Mouse (Mus musculus) midbrain, embryonic 16.5 days (tissue): ENCODE results near the gene Slc29a4. TPM values are rescaled to one million over a fixed set of nuclear protein-coding genes. Genes with fewer than 3 reads are reported as not detected.

Experiments used
- ATAC-seq: fragments of 200-750 bp; cut with Nextera tagmentation; 2 replicates; pipeline ENCODE4 v1.8.0; 2017; ENCODE audit warnings: moderate TSS enrichment
- H3K27ac ChIP-seq: fragments of 300-500 bp; sonication (generic); 2 replicates; pipeline ENCODE4 v1.5.1; 2014; ENCODE audit warnings: mild to moderate bottlenecking, low read length, mixed read lengths
- H3K27me3 ChIP-seq: fragments of 300-500 bp; sonication (generic); 2 replicates; pipeline ENCODE4 v1.6.1; 2014; ENCODE audit warnings: low read depth, low read length, mixed read lengths; ENCODE audit not compliant: control insufficient read depth, insufficient read depth
- H3K36me3 ChIP-seq: fragments of 300-500 bp; sonication (generic); 2 replicates; pipeline ENCODE4 v1.6.1; 2014; ENCODE audit warnings: mild to moderate bottlenecking, low read length, moderate library complexity, mixed read lengths; ENCODE audit not compliant: control insufficient read depth, insufficient read depth
- H3K4me1 ChIP-seq: fragments of 300-500 bp; sonication (generic); 2 replicates; pipeline ENCODE4 v1.6.1; 2014; ENCODE audit warnings: mild to moderate bottlenecking, low read length, mixed read lengths; ENCODE audit not compliant: control insufficient read depth, insufficient read depth
- H3K4me2 ChIP-seq: fragments of 300-500 bp; sonication (generic); 2 replicates; pipeline ENCODE4 v1.6.1; 2014; ENCODE audit warnings: mild to moderate bottlenecking, low read length, mixed read lengths
- H3K4me3 ChIP-seq: fragments of 300-500 bp; sonication (generic); 2 replicates; pipeline ENCODE4 v1.5.1; 2014; ENCODE audit warnings: low read depth, mild to moderate bottlenecking, low read length, moderate library complexity, mixed read lengths
- H3K9ac ChIP-seq: fragments of 300-500 bp; sonication (generic); 2 replicates; pipeline ENCODE4 v1.6.1; 2014; ENCODE audit warnings: low read depth, low read length, mixed read lengths
- H3K9me3 ChIP-seq: fragments of 300-500 bp; sonication (generic); replicated peaks from 2 replicates; pipeline ENCODE4 v1.6.1; 2014; ENCODE audit warnings: mild to moderate bottlenecking, low read length, mixed read lengths; ENCODE audit not compliant: control insufficient read depth, poor library complexity, severe bottlenecking
- WGBS: fragments of 180-500 bp; shearing (Covaris S2); extraction: QIAGEN DNeasy Blood & Tissue Kit; methylation state at CpG from one replicate; pipeline ENCODE4 v1.1.7; 2014; 5-methylcytosine and 5-hydroxymethylcytosine counted together
- polyA plus RNA-seq: library from polyadenylated mRNA; unstranded; fragments of >200 nt; fragmentation: Nextera tagmentation; extraction: Ambion mirVana; gene quantifications from 2 replicates; pipeline ENCODE4 v1.2.1, GENCODE M21; 2015

Slc29a4 gene
- 83.1 and 84.7 TPM in 2 replicates for polyA plus RNA-seq

DNA sequence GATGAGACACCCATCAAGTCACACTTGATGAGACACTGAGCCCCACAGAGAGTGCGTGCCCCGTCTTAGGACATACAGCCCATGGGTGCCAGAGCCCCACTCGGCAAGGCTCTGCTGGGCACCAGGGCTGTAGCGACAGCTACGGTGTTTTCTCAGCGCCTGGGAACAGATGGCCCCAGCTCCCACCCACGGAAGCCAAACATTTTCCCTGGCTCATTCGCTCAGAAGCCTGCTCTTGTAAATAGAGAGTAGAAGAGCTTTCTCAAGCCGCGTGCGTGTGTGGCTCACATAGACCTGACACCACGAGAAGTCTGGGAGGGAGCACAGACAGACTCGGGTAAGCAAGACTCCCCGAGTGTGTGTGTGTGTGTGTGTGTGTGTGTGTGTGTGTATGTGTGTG, at the start of gene Slc29a4:
Gene Slc29a4 (plus strand): TSS at position 265 of the 400 bp plus-strand sequence.
- Histone ChIP-seq H3K27ac (no peak within 1 kb of the TSS; the same call in 1 of the 2 replicates), H3K4me1 (peaks cover 11% of the 10 kb centered on the region), H3K9me3 (no peaks in the 10 kb centered on the region), H3K4me2 (no peak within 1 kb of the TSS), H3K9ac (no peak within 1 kb of the TSS), H3K4me3 (no peak within 1 kb of the TSS), H3K27me3 (no peaks in the 10 kb centered on the region), H3K36me3 (no peaks in the 10 kb centered on the region)
- ATAC-seq: no peak
- 60% methylated on average over 14 of the region's 14 CpGs for WGBS

DNA sequence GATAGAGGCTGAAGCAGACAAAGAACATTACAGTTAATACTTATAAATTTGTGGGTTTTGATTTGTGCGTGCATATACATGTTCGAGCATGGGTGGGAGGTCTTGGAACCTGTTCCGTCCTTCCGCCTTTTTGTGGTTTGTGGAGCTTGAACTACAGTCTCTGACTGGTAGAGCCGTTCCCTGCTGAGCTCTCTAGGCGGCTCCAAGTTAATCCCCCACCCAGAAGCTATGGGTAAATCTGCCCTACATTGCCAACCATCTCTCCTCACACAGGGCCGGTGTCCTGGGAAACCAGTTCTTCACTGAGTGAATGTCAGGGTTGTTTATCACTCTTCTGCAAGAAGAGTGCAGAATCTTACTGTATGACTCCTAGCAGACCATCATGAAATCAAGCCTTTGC, 44.1 kb upstream of the Slc29a4 start:
- no peak overlapping the region for H3K4me3 ChIP-seq
- no peak for ATAC-seq
- H3K4me2 ChIP-seq: no peak overlapping the region
- WGBS: 68% methylated on average over 7 of the region's 7 CpGs
- no peaks in the 10 kb centered on the region for H3K27me3 ChIP-seq
- no peak overlapping the region for H3K9ac ChIP-seq
- peaks cover 18% of the 10 kb centered on the region for H3K4me1 ChIP-seq
- H3K27ac ChIP-seq: no peak overlapping the region
- H3K36me3 ChIP-seq: 0 out of 2 replicates have a peak, but pooled peaks cover 7% of the 10 kb centered on the region
- 0 out of 2 replicates have a peak, but pooled peaks cover 2% of the 10 kb centered on the region for H3K9me3 ChIP-seq

- Histone ChIP-seq H3K4me1 (peaks cover 18% of the 10 kb centered on the region), H3K9me3 (0 out of 2 replicates have a peak, but pooled peaks cover 2% of the 10 kb centered on the region), H3K4me2 (no peak overlapping the region), H3K36me3 (0 out of 2 replicates have a peak, but pooled peaks cover 6% of the 10 kb centered on the region), H3K9ac (no peak overlapping the region), H3K27me3 (no peaks in the 10 kb centered on the region), H3K4me3 (no peak overlapping the region), H3K27ac (no peak overlapping the region)
- WGBS: 90% methylated on average over 4 of the region's 4 CpGs
- no peak for ATAC-seq
Measured at GRCm38 (mm10) chr5:142649460-142650050, 42.8 kb upstream of the Slc29a4 start.

- Histone ChIP-seq H3K27ac (no peak overlapping the region), H3K4me2 (no peak overlapping the region), H3K4me3 (no peak overlapping the region), H3K4me1 (peaks cover 18% of the 10 kb centered on the region), H3K9me3 (no peaks in the 10 kb centered on the region), H3K27me3 (no peaks in the 10 kb centered on the region), H3K36me3 (no peaks in the 10 kb centered on the region), H3K9ac (no peak overlapping the region)
- ATAC-seq: no peak
- WGBS: 17% methylated on average over 3 of the region's 3 CpGs
Measured at GRCm38 (mm10) chr5:142650390-142650789, 41.9 kb upstream of the Slc29a4 start.

DNA sequence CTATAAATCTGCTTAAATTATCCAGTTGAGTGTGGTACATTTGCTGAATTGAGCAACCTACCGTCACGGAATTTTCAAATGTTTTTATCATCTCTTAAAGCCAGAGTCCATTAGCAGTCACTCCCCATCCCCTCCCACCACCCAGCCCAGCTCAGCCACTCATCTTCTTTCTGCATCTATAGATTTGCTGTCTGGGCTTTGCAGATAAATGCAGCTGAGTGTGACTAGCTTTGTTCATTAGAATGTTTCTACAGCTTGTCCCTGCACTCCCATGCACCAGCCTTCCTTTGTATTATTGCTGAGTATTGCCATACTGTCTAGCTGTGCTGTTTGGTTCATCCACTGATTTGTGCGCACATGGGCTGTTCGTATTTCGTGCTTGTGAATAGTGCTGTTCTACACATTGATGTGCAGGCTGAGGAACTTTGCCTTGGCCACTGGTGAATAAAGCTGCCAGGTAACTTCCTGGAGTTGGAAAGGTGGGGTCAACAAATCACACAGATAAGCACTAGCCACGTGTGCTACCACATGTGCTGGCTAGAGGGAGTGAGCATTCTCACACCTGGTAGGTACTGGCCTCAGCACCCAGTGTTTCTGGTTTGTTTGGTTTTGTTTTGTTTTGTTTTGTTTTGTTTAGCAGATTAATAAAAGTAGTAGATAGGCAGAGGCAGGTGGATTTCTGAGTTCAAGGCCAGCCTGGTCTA, 41.4 kb upstream of the Slc29a4 start:
- Histone ChIP-seq H3K9ac (0 out of 2 replicates have a peak overlapping the region, but pooled peaks have one; percentile 14), H3K4me2 (no peak overlapping the region), H3K27ac (0 out of 2 replicates have a peak overlapping the region, but pooled peaks have one; percentile 26), H3K27me3 (no peaks in the 10 kb centered on the region), H3K4me3 (no peak overlapping the region), H3K9me3 (no peaks in the 10 kb centered on the region), H3K4me1 (peaks cover 18% of the 10 kb centered on the region), H3K36me3 (peaks cover 2% of the 10 kb centered on the region; the same call in 1 of the 2 replicates)
- 63% methylated on average over 6 of the region's 6 CpGs for WGBS
- no peak; the same call in 1 of the 2 replicates for ATAC-seq

DNA sequence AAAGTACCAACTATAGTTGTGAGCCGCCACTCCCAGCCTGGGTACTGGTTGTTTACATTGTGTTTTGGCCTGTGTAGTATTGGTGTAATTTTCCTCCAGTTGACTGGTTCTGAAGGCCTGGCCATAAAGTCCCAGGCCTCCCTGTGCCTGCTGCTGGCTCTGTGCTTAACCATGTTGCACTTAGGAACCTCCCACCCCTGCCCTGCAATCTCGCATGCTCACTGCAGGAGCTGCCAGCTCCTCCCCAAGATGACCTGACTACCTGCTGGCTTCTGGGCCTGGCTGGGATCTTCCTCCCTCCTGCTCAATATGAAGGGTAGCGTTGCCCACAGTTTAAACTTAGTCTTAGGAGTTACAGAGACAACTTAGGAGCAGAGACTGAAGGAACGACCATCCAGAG, 40.0 kb upstream of the Slc29a4 start:
- peaks cover 12% of the 10 kb centered on the region for H3K36me3 ChIP-seq
- H3K4me1 ChIP-seq: peaks cover 18% of the 10 kb centered on the region
- H3K4me2 ChIP-seq: no peak overlapping the region
- no peaks in the 10 kb centered on the region for H3K9me3 ChIP-seq
- H3K9ac ChIP-seq: no peak overlapping the region
- no peak for ATAC-seq
- H3K4me3 ChIP-seq: no peak overlapping the region
- no peaks in the 10 kb centered on the region for H3K27me3 ChIP-seq
- no peak overlapping the region for H3K27ac ChIP-seq
- WGBS: 82% methylated on average over 4 of the region's 4 CpGs

- Histone ChIP-seq H3K4me1 (no peaks in the 10 kb centered on the region), H3K9ac (no peak overlapping the region), H3K9me3 (no peaks in the 10 kb centered on the region), H3K4me3 (no peak overlapping the region), H3K27me3 (no peaks in the 10 kb centered on the region), H3K36me3 (peaks cover 60% of the 10 kb centered on the region), H3K4me2 (no peak overlapping the region), H3K27ac (no peak overlapping the region)
- ATAC-seq: no peak
- 85% methylated on average over 7 of the region's 7 CpGs for WGBS
Measured at GRCm38 (mm10) chr5:142660656-142661434, 31.5 kb upstream of the Slc29a4 start.

DNA sequence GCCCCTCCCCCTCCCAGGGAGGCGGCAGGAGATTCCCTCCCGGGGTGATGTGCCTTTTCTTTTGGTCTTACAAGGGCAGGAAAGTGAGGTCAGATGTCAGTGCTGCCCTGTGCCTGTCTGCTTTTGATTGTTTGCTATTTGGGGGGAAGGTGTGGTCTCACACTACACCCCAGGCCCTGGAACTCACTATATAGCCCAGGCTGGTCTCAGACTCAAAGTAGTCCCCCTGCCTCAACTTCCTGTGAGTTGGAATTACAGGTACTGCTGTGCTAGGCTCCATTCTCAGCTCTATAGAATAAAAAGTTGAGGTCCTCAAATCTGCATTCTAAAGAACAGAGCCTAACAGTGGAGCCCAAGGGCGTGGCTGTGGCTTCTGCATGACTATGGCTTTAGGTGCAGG, 24.4 kb upstream of the Slc29a4 start:
- Histone ChIP-seq H3K27ac (no peak overlapping the region), H3K4me2 (no peak overlapping the region), H3K27me3 (no peaks in the 10 kb centered on the region), H3K4me1 (no peaks in the 10 kb centered on the region), H3K9ac (no peak overlapping the region), H3K4me3 (no peak overlapping the region), H3K9me3 (no peaks in the 10 kb centered on the region), H3K36me3 (peaks cover 40% of the 10 kb centered on the region)
- 43% methylated on average over 3 of the region's 3 CpGs for WGBS
- no peak for ATAC-seq
